Mouse (Mus musculus): ENCODE results near the gene Hspa12a. TPM values are rescaled to one million over a fixed set of nuclear protein-coding genes. Genes with fewer than 3 reads are reported as not detected.

Gene Hspa12a
- polyA plus RNA-seq, 1 experiment from 2014 or later: 5.6 TPM

- H3K4me1 ChIP-seq (replicated peaks): no peaks in the 10 kb centered on the region
- no peak for ATAC-seq
- H3K27ac ChIP-seq: no peak overlapping the region
- no peaks in the 10 kb centered on the region for H3K9me3 ChIP-seq
- 65% methylated on average over 13 of the region's 13 CpGs for WGBS
- no peak overlapping the region for H3K4me2 ChIP-seq (replicated peaks)
- H3K36me3 ChIP-seq: no peaks in the 10 kb centered on the region
- H3K9ac ChIP-seq: no peak overlapping the region
- no peak overlapping the region for H3K4me3 ChIP-seq (replicated peaks)
- H3K27me3 ChIP-seq (replicated peaks): peaks cover 14% of the 10 kb centered on the region; the same call in 1 of the 2 replicates
Measured at GRCm38 (mm10) chr19:58952236-58952635, 8.8 kb upstream of the Hspa12a start.

GRCm38 (mm10) chr19:58951521-58951920 is 8.1 kb upstream of the Hspa12a start:
- Histone ChIP-seq H3K27ac (no peak overlapping the region), H3K4me1 (replicated peaks) (no peaks in the 10 kb centered on the region), H3K4me3 (replicated peaks) (no peak overlapping the region), H3K27me3 (replicated peaks) (peaks cover 14% of the 10 kb centered on the region; the same call in 1 of the 2 replicates), H3K9me3 (no peaks in the 10 kb centered on the region), H3K36me3 (no peaks in the 10 kb centered on the region), H3K9ac (no peak overlapping the region), H3K4me2 (replicated peaks) (no peak overlapping the region)
- ATAC-seq: no peak
- WGBS: 87% methylated on average over 3 of the region's 3 CpGs

GRCm38 (mm10) chr19:58945959-58946358 is 2.5 kb upstream of the Hspa12a start:
- Histone ChIP-seq H3K9me3 (no peaks in the 10 kb centered on the region), H3K4me2 (replicated peaks) (no peak overlapping the region), H3K27me3 (replicated peaks) (no peaks in the 10 kb centered on the region), H3K36me3 (no peaks in the 10 kb centered on the region), H3K27ac (no peak overlapping the region), H3K9ac (no peak overlapping the region), H3K4me3 (replicated peaks) (no peak overlapping the region), H3K4me1 (replicated peaks) (peaks cover 7% of the 10 kb centered on the region; the same call in 1 of the 2 replicates)
- ATAC-seq: no peak
- WGBS: 82% methylated on average over 7 of the region's 7 CpGs

GRCm38 (mm10) chr19:58933062-58933461 is 10.4 kb downstream of the Hspa12a start:
- Histone ChIP-seq H3K36me3 (no peaks in the 10 kb centered on the region), H3K4me3 (replicated peaks) (no peak overlapping the region), H3K27me3 (replicated peaks) (peaks cover 23% of the 10 kb centered on the region), H3K4me1 (replicated peaks) (no peaks in the 10 kb centered on the region), H3K4me2 (replicated peaks) (no peak overlapping the region), H3K27ac (no peak overlapping the region), H3K9me3 (no peaks in the 10 kb centered on the region), H3K9ac (no peak overlapping the region)
- WGBS: 27% methylated on average over 4 of the region's 4 CpGs
- ATAC-seq: no peak

GRCm38 (mm10) chr19:58931081-58931800 is 12.2 kb downstream of the Hspa12a start:
- H3K4me3 ChIP-seq (replicated peaks): no peak overlapping the region
- H3K4me1 ChIP-seq (replicated peaks): no peaks in the 10 kb centered on the region
- no peak overlapping the region for H3K27ac ChIP-seq
- ATAC-seq: no peak
- H3K4me2 ChIP-seq (replicated peaks): no peak overlapping the region
- no peak overlapping the region for H3K9ac ChIP-seq
- H3K36me3 ChIP-seq: no peaks in the 10 kb centered on the region
- 38% methylated on average over 16 of the region's 16 CpGs for WGBS
- H3K9me3 ChIP-seq: no peaks in the 10 kb centered on the region
- H3K27me3 ChIP-seq (replicated peaks): peaks cover 23% of the 10 kb centered on the region

- Histone ChIP-seq H3K36me3 (no peaks in the 10 kb centered on the region), H3K4me3 (replicated peaks) (no peak overlapping the region)
Measured at GRCm38 (mm10) chr19:58919148-58919547, 24.3 kb downstream of the Hspa12a start.

GRCm38 (mm10) chr19:58918597-58918996 is 24.9 kb downstream of the Hspa12a start:
- ATAC-seq: no peak
- Histone ChIP-seq H3K36me3 (no peaks in the 10 kb centered on the region), H3K9ac (peak overlapping the region; percentile 30; the same call in 1 of the 2 replicates), H3K4me1 (replicated peaks) (no peaks in the 10 kb centered on the region), H3K27me3 (replicated peaks) (no peaks in the 10 kb centered on the region), H3K9me3 (no peaks in the 10 kb centered on the region), H3K27ac (no peak overlapping the region), H3K4me2 (replicated peaks) (peak overlapping the region; percentile 52), H3K4me3 (replicated peaks) (peak overlapping the region; percentile 26)
- WGBS: 6% methylated on average over 11 of the region's 11 CpGs

More at GRCm38 (mm10) chr19:58919148-58919547, 24.3 kb downstream of the Hspa12a start:
- H3K9me3 ChIP-seq: no peaks in the 10 kb centered on the region
- no peaks in the 10 kb centered on the region for H3K27me3 ChIP-seq (replicated peaks)
- no peaks in the 10 kb centered on the region for H3K4me1 ChIP-seq (replicated peaks)
- peak overlapping the region; percentile 52 for H3K4me2 ChIP-seq (replicated peaks)
- no peak overlapping the region for H3K27ac ChIP-seq
- H3K9ac ChIP-seq: no peak overlapping the region
- ATAC-seq: no peak
- WGBS: 20% methylated on average over 7 of the region's 7 CpGs

GRCm38 (mm10) chr19:58913301-58913700 is 30.2 kb downstream of the Hspa12a start:
- 89% methylated on average over 6 of the region's 6 CpGs for WGBS
- Histone ChIP-seq H3K4me3 (replicated peaks) (no peak overlapping the region), H3K27ac (no peak overlapping the region), H3K4me2 (replicated peaks) (no peak overlapping the region), H3K27me3 (replicated peaks) (no peaks in the 10 kb centered on the region), H3K9ac (no peak overlapping the region), H3K4me1 (replicated peaks) (peaks cover 4% of the 10 kb centered on the region; the same call in 1 of the 2 replicates), H3K9me3 (no peaks in the 10 kb centered on the region), H3K36me3 (no peaks in the 10 kb centered on the region)
- ATAC-seq: no peak

GRCm38 (mm10) chr19:58911386-58911785 is 32.1 kb downstream of the Hspa12a start:
- H3K27ac ChIP-seq: no peak overlapping the region
- H3K4me3 ChIP-seq (replicated peaks): peak overlapping the region; percentile 31
- H3K27me3 ChIP-seq (replicated peaks): no peaks in the 10 kb centered on the region
- 10% methylated on average over 9 of the region's 9 CpGs for WGBS
- H3K4me1 ChIP-seq (replicated peaks): peaks cover 4% of the 10 kb centered on the region; the same call in 1 of the 2 replicates
- H3K9ac ChIP-seq: peak overlapping the region; percentile 39
- H3K9me3 ChIP-seq: no peaks in the 10 kb centered on the region
- no peaks in the 10 kb centered on the region for H3K36me3 ChIP-seq
- peak overlapping the region; percentile 60 for H3K4me2 ChIP-seq (replicated peaks)
- ATAC-seq: peak; percentile 61

- peak; percentile 58 for ATAC-seq
- Histone ChIP-seq H3K4me1 (replicated peaks) (peaks cover 4% of the 10 kb centered on the region; the same call in 1 of the 2 replicates), H3K27me3 (replicated peaks) (no peaks in the 10 kb centered on the region; the same call in 1 of the 2 replicates), H3K9ac (peak overlapping the region; percentile 39), H3K4me3 (replicated peaks) (peak overlapping the region; percentile 31), H3K27ac (no peak overlapping the region), H3K9me3 (no peaks in the 10 kb centered on the region), H3K36me3 (no peaks in the 10 kb centered on the region), H3K4me2 (replicated peaks) (peak overlapping the region; percentile 60)
- 2% methylated on average over 11 of the region's 11 CpGs for WGBS
Measured at GRCm38 (mm10) chr19:58910941-58911368, 32.5 kb downstream of the Hspa12a start.

- peaks cover 4% of the 10 kb centered on the region; the same call in 1 of the 2 replicates for H3K4me1 ChIP-seq (replicated peaks)
- no peaks in the 10 kb centered on the region; the same call in 1 of the 2 replicates for H3K27me3 ChIP-seq (replicated peaks)
- no peak overlapping the region for H3K4me2 ChIP-seq (replicated peaks)
- no peak overlapping the region for H3K9ac ChIP-seq
- no peaks in the 10 kb centered on the region for H3K36me3 ChIP-seq
- ATAC-seq: no peak
- WGBS: 76% methylated on average over 10 of the region's 10 CpGs
- no peaks in the 10 kb centered on the region for H3K9me3 ChIP-seq
- no peak overlapping the region for H3K27ac ChIP-seq
- no peak overlapping the region for H3K4me3 ChIP-seq (replicated peaks)
Measured at GRCm38 (mm10) chr19:58908018-58908417, 35.4 kb downstream of the Hspa12a start.

- Histone ChIP-seq H3K9me3 (no peaks in the 10 kb centered on the region), H3K27ac (no peak overlapping the region)
Measured at GRCm38 (mm10) chr19:58906685-58907084, 36.8 kb downstream of the Hspa12a start.

More at GRCm38 (mm10) chr19:58906685-58907084, 36.8 kb downstream of the Hspa12a start:
- Histone ChIP-seq H3K9ac (no peak overlapping the region), H3K4me2 (replicated peaks) (no peak overlapping the region), H3K4me3 (replicated peaks) (no peak overlapping the region), H3K27me3 (replicated peaks) (no peaks in the 10 kb centered on the region; the same call in 1 of the 2 replicates), H3K4me1 (replicated peaks) (peaks cover 4% of the 10 kb centered on the region; the same call in 1 of the 2 replicates), H3K36me3 (no peaks in the 10 kb centered on the region)
- WGBS: 54% methylated on average over 9 of the region's 9 CpGs
- ATAC-seq: no peak

Data from intestine, embryonic 15.5 days (tissue).